Mouse (Mus musculus): ENCODE results near the gene Tyw1. TPM values are rescaled to one million over a fixed set of nuclear protein-coding genes. Genes with fewer than 3 reads are reported as not detected.
A peak's percentile ranks its signal among the peaks of the same experiment; 100 is the strongest.
"Not testable (repeated sequence)": the region's sequence is repeated elsewhere in the genome, so short reads cannot be mapped to it uniquely, and the experiment has no call there.

Tyw1 gene
- total RNA-seq (2021): 10 to 100 TPM; 17.8 to 21.4 TPM
- long read RNA-seq, experiment 1, transcript Tyw1-201 (16 exons, 3,044 nt): major isoform, 56 of 69 reads
- long read RNA-seq, experiment 1, partial matches to known transcripts: 2 of 69 reads
- long read RNA-seq, experiment 1, other reads (novel, unspliced or antisense): 11 of 69 reads
- long read RNA-seq, experiment 2, transcript Tyw1-201 (16 exons, 3,044 nt): major isoform, 15 of 25 reads
- long read RNA-seq, experiment 2, partial matches to known transcripts: 4 of 25 reads
- long read RNA-seq, experiment 2, other reads (novel, unspliced or antisense): 5 of 25 reads

DNA sequence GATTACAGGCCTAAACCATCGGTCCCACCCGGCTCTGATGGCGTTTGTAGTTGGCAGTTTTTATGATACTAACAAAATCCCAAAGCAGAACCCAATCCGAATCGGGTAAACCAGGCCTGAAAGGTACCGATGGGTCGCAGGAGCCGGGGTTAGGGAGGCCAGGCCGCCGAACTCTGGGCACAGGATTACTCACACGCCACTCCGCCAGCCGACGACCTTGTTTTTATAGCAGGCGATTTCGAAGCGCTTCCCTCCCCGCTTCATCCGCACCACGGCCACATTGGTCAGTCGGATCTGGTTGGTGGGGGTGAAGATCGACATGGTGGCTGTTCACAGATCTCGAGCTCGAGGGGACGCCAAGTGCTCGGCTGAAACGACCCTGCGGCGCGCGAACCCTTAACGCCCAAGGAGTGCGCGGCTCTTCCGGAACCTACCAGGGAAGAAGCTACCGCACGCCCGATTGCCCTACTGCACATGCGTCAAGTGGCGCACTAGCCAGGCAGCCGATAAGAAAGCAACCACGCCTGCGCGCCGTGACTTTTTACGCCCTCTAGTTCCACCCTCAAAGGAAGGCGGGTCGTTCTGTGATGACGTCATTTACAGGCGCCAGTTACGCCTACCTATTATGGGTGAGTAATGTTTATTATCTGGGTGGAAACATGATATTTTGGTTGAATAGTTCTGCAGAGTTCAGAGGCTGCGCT is at the start of gene Tyw1, which contains the start of gene Sbds:
Gene Tyw1, plus strand, starts transcription at position 603 of the 704 bp plus-strand sequence.
Gene Sbds, minus strand, starts transcription at position 514 of the 704 bp plus-strand sequence.
- peak; percentile 98 for DNase-seq

DNA sequence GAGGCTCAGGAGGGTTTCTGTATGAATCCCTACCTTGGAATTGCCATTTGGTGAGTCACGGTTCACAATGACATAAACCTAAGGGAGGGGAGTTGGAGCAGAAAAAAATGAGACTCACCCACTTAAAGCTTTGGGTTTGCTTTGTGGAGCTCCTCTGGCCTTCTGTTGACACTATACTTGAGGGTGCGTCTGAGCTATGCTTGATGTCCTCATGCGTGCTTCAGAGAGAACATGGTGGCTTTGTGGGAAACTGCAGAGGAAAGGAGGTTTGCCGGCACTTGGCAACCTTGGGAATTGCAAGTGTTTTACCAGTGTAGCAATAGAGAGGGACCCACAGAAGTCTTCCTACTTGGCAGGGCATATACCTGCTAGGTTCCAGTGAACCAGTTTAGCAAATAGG is 48.1 kb upstream of the Tyw1 start:
- no peak for DNase-seq

- no peak for DNase-seq
Measured at GRCm38 (mm10) chr5:130212956-130213355, 42.5 kb upstream of the Tyw1 start.

DNA sequence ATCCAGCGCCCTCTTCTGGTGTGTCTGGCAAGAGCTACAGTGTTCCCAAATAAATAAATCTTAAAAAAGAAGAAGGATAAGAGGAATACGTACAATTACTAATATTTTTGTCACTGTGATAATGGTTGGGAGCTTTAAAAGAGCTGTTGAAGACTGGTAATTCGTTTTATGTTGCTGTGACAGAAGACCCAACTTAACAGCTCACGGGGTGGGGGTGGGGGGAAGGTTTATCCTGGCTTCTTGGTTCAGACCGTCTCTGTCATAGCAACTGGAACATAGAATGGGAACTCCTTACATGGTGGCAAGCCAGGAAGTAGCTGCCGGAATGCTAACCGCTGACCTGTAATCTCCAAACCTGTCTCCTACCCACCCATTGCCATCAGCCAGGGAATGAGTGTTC is 38.6 kb upstream of the Tyw1 start, which contains the start of gene Tmem248:
Gene Tmem248, plus strand, starts transcription at position 301 of the 400 bp plus-strand sequence.
- no peak for DNase-seq

DNA sequence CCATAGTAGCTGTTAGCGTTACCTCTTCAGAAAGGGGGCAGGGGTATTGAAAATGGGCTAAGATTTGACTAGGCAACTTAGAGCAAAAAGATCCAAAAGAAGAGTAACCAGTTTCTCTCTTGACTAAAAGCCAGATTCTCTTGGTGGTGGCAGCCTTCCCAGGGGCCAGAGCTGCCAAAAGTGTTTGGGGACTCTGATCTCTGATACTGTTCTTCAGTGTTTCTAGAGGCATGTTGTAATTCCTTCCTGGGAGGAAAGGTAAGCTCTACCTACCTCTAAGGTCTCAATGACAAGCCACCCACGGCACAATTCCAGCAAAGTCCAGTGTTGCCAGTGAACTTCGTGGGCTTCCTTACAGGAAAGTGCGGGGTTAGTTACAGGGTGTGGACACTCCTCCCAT is 38.0 kb upstream of the Tyw1 start:
- peak; percentile 32 for DNase-seq

- no peak for DNase-seq
Measured at GRCm38 (mm10) chr5:130218336-130218735, 37.1 kb upstream of the Tyw1 start.

GRCm38 (mm10) chr5:130221316-130221715 is 34.1 kb upstream of the Tyw1 start:
- DNase-seq: no peak

- no peak for DNase-seq
Measured at GRCm38 (mm10) chr5:130221760-130222145, 33.7 kb upstream of the Tyw1 start.

- peak; percentile 98 for DNase-seq
Measured at GRCm38 (mm10) chr5:130222146-130223004, 33.0 kb upstream of the Tyw1 start.

DNA sequence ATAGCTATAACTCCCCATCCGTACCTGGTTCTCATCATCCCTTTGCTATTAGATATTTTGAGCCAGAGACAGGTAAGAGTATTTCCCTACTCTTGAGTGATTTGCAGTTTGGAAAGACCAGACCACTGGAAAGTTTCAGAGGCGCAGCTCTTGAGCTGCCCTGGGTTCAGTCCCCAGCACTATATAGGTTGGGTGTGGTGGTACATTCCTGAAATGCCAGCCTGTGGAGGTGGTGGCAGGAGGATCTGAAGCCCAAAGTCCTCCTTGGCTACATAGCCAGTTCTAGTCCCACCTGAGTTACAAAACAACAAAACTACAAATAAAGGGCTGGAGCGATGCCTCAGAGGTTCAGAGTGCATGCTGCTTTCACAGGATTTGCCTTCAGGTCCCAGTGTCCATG is 28.6 kb upstream of the Tyw1 start:
- no peak for DNase-seq

DNA sequence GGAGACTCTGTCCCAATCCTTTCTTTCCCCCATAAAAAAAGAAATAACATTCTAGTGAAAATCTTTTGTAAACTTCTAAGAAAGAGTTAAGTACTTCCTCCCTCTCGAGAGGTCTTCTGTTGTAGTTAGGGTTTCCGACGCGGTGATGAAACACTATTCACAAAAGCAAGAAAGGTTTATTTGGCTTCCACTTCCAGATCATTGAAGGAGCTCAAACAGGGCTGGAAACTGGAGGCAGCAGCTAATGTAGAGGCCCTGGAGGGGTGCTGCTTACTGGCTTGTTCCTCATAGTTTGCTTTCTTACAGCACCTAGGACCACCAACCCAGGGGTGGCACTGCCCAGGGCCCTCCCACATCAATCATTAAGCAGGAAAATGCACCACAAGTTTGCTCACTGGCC is 27.3 kb upstream of the Tyw1 start:
- no peak for DNase-seq

- no peak for DNase-seq
Measured at GRCm38 (mm10) chr5:130236302-130236701, 19.1 kb upstream of the Tyw1 start.

DNA sequence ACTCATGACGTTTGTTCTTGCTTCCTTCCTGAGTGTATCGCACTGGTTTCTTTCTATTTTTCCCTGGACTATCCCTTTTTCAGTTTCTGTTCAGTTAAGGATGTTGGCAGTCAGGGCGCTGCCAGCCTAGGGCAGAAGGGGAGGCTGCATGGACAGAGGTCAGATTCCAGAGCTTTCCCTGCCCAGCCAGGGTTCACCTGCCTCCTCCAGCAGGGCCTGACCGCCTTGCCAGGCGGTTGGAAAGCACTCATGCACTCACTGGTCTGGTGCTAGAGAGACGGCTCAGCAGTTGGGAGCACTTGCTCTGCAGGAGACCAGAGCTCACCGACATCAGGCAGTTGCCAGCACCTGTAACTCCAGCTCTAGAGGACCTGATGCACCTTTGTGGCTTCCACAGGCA is 16.2 kb upstream of the Tyw1 start:
- DNase-seq: no peak

- DNase-seq: no peak
Measured at GRCm38 (mm10) chr5:130239856-130240255, 15.6 kb upstream of the Tyw1 start.

DNA sequence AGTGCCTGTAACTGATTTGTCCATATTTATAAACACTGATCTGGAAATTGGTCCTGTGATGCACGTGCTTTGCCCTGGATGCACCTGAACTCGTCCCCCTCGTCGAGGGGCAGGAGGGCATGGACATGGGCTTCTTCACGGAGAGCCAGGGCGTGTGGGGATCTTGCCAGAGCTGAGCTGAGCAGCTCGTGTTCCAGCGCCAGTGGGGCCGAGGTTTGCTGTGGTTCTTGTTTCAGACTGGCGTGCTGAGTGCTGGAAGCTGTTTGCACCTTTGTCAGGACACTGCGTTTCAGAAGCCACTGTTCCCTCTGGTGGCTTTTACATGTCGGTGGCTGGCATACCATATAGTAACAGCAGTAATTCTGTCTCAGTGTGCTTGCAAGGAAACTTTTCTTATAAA is 14.0 kb upstream of the Tyw1 start:
- DNase-seq: no peak

DNA sequence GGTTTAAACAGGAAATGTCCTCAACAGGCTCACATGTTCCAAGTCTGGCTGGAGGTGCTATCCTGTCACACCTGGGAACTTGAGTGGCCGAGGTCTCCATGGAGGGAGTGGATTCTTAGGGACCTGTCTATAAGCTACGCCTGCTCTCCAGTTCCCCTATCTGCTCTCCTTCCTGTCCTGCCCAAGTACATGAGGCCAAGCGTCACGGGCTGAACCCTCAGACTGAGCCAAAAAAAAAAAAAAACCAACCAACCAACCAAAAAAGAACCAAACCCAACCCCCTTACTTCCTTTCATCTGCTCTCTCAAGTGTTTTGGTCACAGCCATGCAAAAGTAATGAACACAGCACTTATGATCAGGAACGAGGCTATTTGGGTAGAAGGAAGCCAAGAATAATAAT is 7.6 kb upstream of the Tyw1 start:
- no peak for DNase-seq

DNA sequence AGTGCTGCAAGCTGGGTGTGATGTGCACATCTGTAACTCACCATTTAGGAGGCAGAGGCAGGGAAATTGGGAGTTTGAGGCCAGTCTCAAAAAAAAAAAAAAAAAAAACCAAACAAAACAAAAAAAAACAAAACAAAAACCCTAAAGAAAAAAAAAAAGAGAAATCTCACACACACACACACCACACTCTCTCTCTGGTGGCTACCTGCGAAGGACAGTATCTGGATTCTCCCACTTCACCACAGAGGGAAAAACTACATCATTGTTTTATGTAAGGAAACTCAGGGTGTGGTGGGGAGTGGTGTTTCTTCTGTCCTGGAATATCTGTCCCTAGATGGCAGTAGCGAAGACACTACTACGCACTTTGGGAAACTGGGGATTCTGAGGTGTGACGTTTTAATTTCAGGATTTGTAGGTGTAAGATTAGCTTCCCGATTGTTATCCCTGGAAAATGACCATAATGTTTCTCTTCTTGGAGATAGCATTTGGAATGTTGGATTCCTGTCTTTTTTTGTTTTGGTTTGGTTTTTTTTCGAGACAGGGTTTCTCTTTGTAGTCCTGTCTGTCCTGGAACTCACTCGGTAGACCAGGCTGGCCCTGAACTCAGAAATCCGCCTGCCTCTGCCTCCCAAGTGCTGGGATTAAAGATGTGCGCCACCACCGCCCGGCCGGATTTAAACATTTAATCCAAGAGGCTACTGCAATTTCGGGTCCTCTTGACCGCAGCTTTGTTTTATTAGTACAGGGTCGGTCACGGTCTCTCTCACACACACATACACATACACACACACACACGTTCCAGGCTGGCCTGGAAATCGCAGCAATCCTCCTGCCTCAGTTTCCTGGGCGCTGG is 1.0 kb upstream of the Tyw1 start:
- DNase-seq: peak; percentile 24

DNA sequence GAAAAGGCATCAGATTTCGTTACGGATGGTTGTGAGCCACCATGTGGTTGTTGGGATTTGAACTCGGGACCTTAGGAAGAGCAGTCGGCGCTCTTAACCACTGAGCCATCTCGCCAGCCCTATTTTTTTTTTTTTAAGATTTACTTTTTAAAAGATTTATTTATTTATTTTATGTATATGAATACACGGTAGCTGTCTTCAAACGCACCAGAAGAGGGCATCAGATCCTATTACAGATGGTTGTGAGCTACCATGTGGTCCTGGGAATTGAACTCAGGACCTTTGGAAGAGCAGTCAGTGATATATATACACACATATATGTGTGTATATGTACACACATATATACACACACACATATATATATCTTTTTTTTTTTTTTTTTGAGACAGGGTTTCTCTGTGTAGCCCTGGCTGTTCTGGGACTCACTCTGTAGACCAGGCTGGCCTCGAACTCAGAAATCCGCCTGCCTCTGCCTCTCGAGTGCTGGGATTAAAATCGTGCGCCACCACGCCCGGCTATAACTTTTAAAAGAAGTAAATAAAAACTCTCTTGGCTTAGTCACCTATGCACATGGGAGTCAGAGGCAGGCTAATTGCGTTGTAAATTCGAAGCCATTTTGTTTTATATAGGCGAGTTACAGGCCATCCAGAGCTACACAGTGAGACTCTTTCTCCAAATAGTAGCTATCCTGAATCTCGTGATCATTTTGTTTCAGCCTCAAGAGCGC is 543 bp downstream of the Tyw1 start:
- DNase-seq: not testable (repeated sequence)

- peak; percentile 94 for DNase-seq
Measured at GRCm38 (mm10) chr5:130256678-130257271, 1.4 kb downstream of the Tyw1 start.

DNA sequence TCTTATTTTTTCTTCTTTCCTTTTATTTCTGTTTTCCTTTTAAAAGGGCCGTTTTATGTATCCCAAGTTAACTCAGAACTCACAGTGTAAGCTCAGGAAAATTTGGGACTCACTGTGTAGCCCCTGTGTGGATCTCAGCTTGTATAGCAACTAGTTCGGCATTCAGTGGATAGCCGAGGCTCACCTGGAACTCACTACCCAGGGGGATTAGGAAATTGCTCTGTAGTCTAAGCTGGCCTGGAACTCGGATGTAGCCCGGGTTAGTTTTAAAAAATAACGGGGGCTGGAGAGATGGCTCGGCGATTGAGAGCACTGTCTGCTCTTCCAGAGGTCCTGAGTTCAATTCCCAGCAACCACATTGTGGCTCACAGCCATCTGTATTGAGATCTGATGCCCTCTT is 1.9 kb downstream of the Tyw1 start:
- DNase-seq: no peak

DNA sequence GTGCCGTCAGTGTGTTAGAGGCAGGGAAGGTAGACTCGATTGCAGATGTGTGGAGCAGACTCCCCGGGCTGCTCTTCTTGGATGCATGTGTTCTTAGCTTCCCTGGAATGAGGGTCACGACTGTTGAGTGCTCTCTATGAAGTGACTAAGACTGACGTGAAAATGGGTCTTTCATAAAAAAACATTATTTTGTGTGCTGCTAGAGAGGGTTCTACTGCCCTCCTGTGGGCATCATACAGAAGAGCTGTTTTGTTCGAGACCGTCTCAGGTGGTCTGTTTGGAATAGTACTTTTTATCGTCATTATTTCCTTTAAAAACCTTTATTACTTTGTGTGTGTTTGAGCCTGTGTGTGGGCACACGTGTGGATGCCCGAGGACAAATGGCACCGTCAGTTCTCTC is 8.0 kb downstream of the Tyw1 start:
- no peak for DNase-seq
